Mouse (Mus musculus) liver, adult 2 months (tissue): Measurements from ENCODE around the gene Lrsam1. TPM values are rescaled to one million over a fixed set of nuclear protein-coding genes. Genes with fewer than 3 reads are reported as not detected.
A peak's percentile ranks its signal among the peaks of the same experiment; 100 is the strongest.

ENCODE experiments used
- DNase-seq: peaks from one replicate; pipeline ENCODE4 v3.0.0-alpha.2; 2011; ENCODE audit warnings: low read depth, low spot score; ENCODE audit errors: extremely low read depth
- H3K27ac ChIP-seq: fragments of 200-500 bp; replicated peaks from 2 replicates; pipeline ENCODE4 v1.5.1; 2012; ENCODE audit warnings: low read depth, mild to moderate bottlenecking, control low read depth, inconsistent platforms, low read length; ENCODE audit not compliant: insufficient read depth
- H3K27me3 ChIP-seq: fragments of 200-500 bp; 2 replicates; pipeline ENCODE4 v1.6.1; 2012; ENCODE audit warnings: mild to moderate bottlenecking, moderate library complexity, low read length, inconsistent platforms; ENCODE audit not compliant: control insufficient read depth, insufficient read depth
- H3K36me3 ChIP-seq: fragments of 200-500 bp; 2 replicates; pipeline ENCODE4 v1.6.1; 2012; ENCODE audit warnings: low read length, inconsistent platforms; ENCODE audit not compliant: control insufficient read depth, insufficient read depth
- H3K4me1 ChIP-seq: fragments of 200-500 bp; 2 replicates; pipeline ENCODE4 v1.6.1; 2011; ENCODE audit warnings: low read length; ENCODE audit not compliant: control insufficient read depth, insufficient read depth
- H3K4me3 ChIP-seq: fragments of 200-500 bp; 2 replicates; pipeline ENCODE4 v1.5.1; 2011; ENCODE audit warnings: low read depth, mild to moderate bottlenecking, control low read depth, low read length, moderate library complexity; ENCODE audit not compliant: insufficient read depth
- H3K79me2 ChIP-seq: fragments of 200-500 bp; 2 replicates; pipeline ENCODE4 v1.6.1; 2012; ENCODE audit warnings: inconsistent platforms, mild to moderate bottlenecking, low read length, moderate library complexity; ENCODE audit not compliant: control insufficient read depth, insufficient read depth
- H3K9ac ChIP-seq: fragments of 200-500 bp; 2 replicates; pipeline ENCODE4 v1.6.1; 2012; ENCODE audit warnings: low read depth, mild to moderate bottlenecking, control low read depth, inconsistent platforms, low read length
- CTCF ChIP-seq: fragments of 200-500 bp; IDR thresholded peaks from 2 replicates; pipeline ENCODE4 v1.5.1; 2011; ENCODE audit warnings: low read depth, low read length, control low read depth
- POLR2A ChIP-seq: fragments of 200-500 bp; IDR thresholded peaks from 2 replicates; pipeline ENCODE4 v1.6.1; 2011; ENCODE audit warnings: low read length, control low read depth; ENCODE audit not compliant: insufficient read depth; ENCODE audit errors: extremely low read depth
- WGBS: fragments of 180-500 bp; shearing (Covaris S2); methylation state at CpG from one replicate; pipeline ENCODE4 v1.1.7; 2018; 5-methylcytosine and 5-hydroxymethylcytosine counted together
- polyA plus RNA-seq: library from polyadenylated mRNA; depleted of rRNA; stranded (reverse); fragments of >200 nt; gene quantifications from 2 replicates; pipeline ENCODE4 v1.2.3, GENCODE M21; 2012
- total RNA-seq: library from RNA; depleted of rRNA; stranded (reverse); fragments of >200 nt; gene quantifications from 2 replicates; pipeline ENCODE4 v1.2.3, GENCODE M21; 2014

The Lrsam1 gene
- total and polyA plus RNA-seq, 2 experiments = 6.0 to 9.7 TPM

DNA sequence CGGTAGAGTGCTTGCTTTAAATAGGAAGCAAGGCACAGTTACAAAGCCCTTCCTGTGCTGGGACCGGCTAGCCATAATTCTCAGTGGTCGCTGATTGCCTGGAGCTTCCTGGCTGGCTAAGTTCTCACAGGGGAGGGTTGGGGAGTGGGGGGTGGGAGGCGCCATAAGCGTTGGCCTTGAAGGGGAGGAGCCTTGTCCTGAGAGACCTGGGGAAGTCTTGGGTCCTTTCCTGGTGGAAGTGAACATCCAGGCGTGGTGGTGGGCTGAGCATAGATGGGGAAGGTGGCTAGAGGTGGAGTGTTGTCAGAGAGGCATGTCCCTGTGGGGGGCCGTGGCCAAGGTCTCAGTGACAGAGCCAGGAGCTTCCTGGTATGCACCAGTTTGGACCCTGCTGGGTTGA is 76.7 kb downstream of the Lrsam1 start:
- no peaks in the 10 kb centered on the region for H3K36me3 ChIP-seq
- H3K4me3 ChIP-seq = no peak overlapping the region
- H3K27me3 ChIP-seq = no peaks in the 10 kb centered on the region
- H3K4me1 ChIP-seq = peaks cover 2% of the 10 kb centered on the region; the same call in 1 of the 2 replicates
- H3K9ac ChIP-seq = no peak overlapping the region
- H3K79me2 ChIP-seq = no peaks in the 10 kb centered on the region; the same call in 1 of the 2 replicates
- no peak overlapping the region for H3K27ac ChIP-seq
- TF ChIP-seq POLR2A = no peak
- TF ChIP-seq CTCF = no peak
- DNase-seq = no peak
- WGBS = 63% methylated on average over 7 of the region's 7 CpGs

DNA sequence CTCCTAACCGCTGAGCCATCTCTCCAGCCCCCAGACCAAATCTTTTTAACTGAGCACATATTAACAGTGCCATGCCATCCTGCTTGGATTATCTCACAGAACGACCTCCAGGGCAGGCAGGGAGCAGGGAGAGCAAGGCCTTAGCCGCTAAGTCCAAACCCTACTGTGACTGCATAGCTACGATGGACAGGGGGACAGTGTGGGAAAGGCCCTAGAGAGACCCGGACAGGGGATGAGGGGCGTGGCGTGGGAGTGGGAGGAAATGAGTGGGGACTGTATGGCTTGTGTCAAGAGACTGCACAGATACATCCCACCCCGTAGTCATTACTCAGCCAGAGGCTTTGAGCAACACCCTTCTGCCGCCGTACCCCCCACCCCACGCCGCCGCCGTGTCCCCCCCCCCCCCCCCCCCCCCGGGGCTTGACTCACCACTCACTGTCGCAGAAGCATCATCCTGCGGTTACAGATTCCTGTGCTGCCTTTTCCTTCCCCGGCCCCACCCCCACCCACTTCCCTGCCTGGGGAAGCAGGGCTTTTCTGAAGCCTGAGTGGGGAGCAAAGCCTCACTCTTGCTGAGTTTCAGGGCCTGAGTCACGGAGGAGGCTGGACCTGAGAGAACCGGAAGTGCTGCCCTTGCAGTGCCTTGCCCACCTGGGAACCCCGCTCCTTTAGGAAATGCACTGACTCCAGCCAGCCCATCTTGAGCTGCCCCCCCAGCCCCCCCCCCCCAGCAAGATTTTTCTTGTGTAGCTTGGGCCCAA is 79.0 kb downstream of the Lrsam1 start:
- Histone ChIP-seq H3K79me2 (no peaks in the 10 kb centered on the region; the same call in 1 of the 2 replicates), H3K27ac (peak overlapping the region; percentile 22), H3K9ac (peak overlapping the region; percentile 12; the same call in 1 of the 2 replicates), H3K27me3 (no peaks in the 10 kb centered on the region), H3K36me3 (no peaks in the 10 kb centered on the region), H3K4me1 (peaks cover 2% of the 10 kb centered on the region; the same call in 1 of the 2 replicates), H3K4me3 (no peak overlapping the region)
- no peak for TF ChIP-seq CTCF
- no peak for TF ChIP-seq POLR2A
- WGBS = 62% methylated on average over 19 of the region's 21 CpGs
- DNase-seq = no peak

DNA sequence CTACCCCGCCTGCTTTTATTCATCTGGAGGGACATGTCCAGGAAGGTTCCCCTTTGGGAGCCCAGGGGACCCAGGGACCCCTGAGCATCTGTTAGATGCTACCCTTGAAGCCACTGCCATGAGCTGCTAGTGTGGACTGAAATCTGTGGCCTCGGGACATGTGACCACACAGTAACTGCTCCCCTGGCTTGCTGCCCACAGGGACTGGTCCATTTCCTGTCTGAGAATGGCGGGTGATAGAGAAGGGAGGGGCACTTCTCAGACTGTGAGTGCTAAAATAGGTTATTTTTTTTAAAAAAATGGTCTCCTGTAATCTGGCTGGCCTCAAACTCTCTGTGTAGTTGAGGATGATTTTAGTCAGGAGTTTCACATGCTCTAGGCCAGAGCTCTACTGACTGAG is 79.7 kb downstream of the Lrsam1 start:
- 43% methylated on average over 3 of the region's 3 CpGs for WGBS
- peak; percentile 31 for DNase-seq

DNA sequence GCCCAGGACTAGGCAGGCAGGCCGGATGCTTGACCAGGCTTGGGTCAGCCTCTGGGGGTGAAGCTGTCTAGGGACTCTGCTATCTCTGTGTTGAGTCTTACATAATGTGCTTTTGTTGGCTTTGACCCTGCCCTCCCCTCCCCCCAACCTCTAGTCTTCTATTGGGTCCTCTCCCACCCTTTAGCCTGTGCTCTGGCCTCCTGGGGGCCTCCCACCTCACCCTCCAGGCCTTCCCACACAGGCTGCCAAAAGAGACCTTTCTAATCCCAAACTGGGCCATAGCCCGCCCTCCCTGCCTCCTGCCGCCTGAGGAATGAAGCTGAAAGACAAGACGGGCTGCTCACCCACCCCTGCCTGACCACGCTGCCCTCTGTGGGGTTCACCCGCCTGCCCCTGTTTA is 80.4 kb downstream of the Lrsam1 start:
- Histone ChIP-seq H3K4me3 (no peak overlapping the region), H3K36me3 (no peaks in the 10 kb centered on the region), H3K9ac (no peak overlapping the region), H3K4me1 (peaks cover 2% of the 10 kb centered on the region; the same call in 1 of the 2 replicates), H3K27me3 (peaks cover 2% of the 10 kb centered on the region; the same call in 1 of the 2 replicates), H3K79me2 (no peaks in the 10 kb centered on the region; the same call in 1 of the 2 replicates), H3K27ac (peak overlapping the region; percentile 49)
- no peak for TF ChIP-seq POLR2A
- TF ChIP-seq CTCF = no peak
- WGBS = 78% methylated on average over 6 of the region's 6 CpGs
- DNase-seq = no peak

More for the DNA sequence above, 79.7 kb downstream of the Lrsam1 start:
- Histone ChIP-seq H3K4me1 (peaks cover 2% of the 10 kb centered on the region; the same call in 1 of the 2 replicates), H3K4me3 (no peak overlapping the region), H3K79me2 (no peaks in the 10 kb centered on the region; the same call in 1 of the 2 replicates), H3K27ac (peak overlapping the region; percentile 49), H3K27me3 (peaks cover under 1% of the 10 kb centered on the region; the same call in 1 of the 2 replicates), H3K9ac (no peak overlapping the region), H3K36me3 (no peaks in the 10 kb centered on the region)
- no peak for TF ChIP-seq POLR2A
- TF ChIP-seq CTCF = no peak

DNA sequence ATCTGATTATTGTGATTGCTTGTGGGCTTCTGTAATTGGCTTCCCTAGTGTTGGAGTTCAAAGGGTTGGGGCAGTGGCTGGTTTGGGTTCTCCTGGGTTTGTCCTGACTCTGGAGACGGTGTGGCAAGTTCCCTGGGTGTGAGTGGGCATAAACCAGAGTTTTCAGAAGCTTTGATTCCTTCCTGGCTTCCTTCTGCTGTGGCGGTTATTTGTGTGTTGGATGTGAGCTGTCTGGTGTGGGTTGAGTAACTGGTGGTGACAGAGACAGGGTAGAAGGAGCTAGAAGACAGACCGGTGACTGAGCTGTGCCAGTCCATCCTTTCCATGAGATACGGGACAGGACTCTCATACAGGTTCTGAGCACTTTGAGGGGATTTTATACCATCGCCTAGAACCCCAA is 81.8 kb downstream of the Lrsam1 start:
- Histone ChIP-seq H3K4me1 (peaks cover 5% of the 10 kb centered on the region; the same call in 1 of the 2 replicates), H3K36me3 (no peaks in the 10 kb centered on the region), H3K9ac (no peak overlapping the region), H3K79me2 (no peaks in the 10 kb centered on the region), H3K4me3 (no peak overlapping the region), H3K27me3 (peaks cover 2% of the 10 kb centered on the region; the same call in 1 of the 2 replicates), H3K27ac (no peak overlapping the region)
- TF ChIP-seq CTCF (no peak), POLR2A (no peak)
- WGBS = 89% methylated on average over 5 of the region's 5 CpGs
- DNase-seq = no peak

DNA sequence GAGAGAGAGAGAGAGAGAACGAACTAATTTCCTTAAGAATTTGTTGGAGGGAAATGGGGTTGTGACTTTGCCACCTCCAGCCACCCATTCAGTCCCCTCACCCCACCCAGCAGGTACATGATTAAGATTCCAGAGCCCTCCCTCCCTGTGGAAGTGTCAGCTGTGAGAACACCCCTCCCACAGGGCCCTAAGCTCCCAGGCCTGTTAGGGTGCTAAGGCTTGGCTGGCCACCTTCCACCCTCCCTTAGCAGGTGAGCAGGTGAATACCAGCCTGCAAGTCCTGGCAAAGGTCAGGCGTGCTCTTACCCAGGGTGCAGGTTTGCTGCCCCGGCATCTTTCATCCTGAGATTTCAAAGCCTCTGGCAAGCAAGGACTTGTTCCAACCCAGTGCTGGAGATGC is 83.0 kb downstream of the Lrsam1 start:
- Histone ChIP-seq H3K4me1 (peaks cover 3% of the 10 kb centered on the region; the same call in 1 of the 2 replicates), H3K4me3 (no peak overlapping the region), H3K79me2 (no peaks in the 10 kb centered on the region), H3K27me3 (peaks cover 2% of the 10 kb centered on the region; the same call in 1 of the 2 replicates), H3K36me3 (no peaks in the 10 kb centered on the region), H3K9ac (no peak overlapping the region), H3K27ac (no peak overlapping the region)
- WGBS = 82% methylated on average over 3 of the region's 3 CpGs
- DNase-seq = no peak
- TF ChIP-seq POLR2A (no peak), CTCF (no peak)
